ENCODE assay signal across 33 mouse cellular contexts in genomic region chr17:47750101-47750500, GRCm38 (mm10). TPM values are rescaled to one million over a fixed set of nuclear protein-coding genes. Genes with fewer than 3 reads are reported as not detected.
A peak's percentile ranks its signal among the peaks of the same experiment; 100 is the strongest.
DNase-seq lines count a peak whose midpoint lies in the region; ATAC-seq and TF ChIP-seq lines count a peak whose summit lies in the region.
"Had no signal": no experiment of that assay in that cellular context is flagged by ENCODE, and none has a peak within 500 bp of the region (broad histone marks: within the 10 kb centered on the region; RNA-seq: fewer than 3 reads in every experiment).

No protein-coding gene starts in this region.

- TF ChIP-seq CTCF in intestine, postnatal 0 days (IDR thresholded peaks at IDR 0.05; ENCODE audit: low read depth), result no peak

- H3K27me3 ChIP-seq in intestine, postnatal 0 days (replicated peaks; ENCODE audit: control insufficient read depth, insufficient read depth, low read length), result no peaks in the 10 kb centered on the region
- no peaks in the 10 kb centered on the region for H3K27me3 ChIP-seq in intestine, embryonic 16.5 days (replicated peaks; ENCODE audit: control insufficient read depth, insufficient read depth, low read length)
- H3K27me3 ChIP-seq in liver, embryonic 15.5 days, result no peaks in the 10 kb centered on the region
- H3K27me3 ChIP-seq: CH12.LX; embryonic facial prominence, embryonic 13.5 days; forebrain, embryonic 13.5 days; heart, embryonic 12.5 days; heart, embryonic 15.5 days; hindbrain, embryonic 13.5 days; Patski had no signal

- no peaks in the 10 kb centered on the region for H3K9me3 ChIP-seq in intestine, postnatal 0 days (ENCODE audit: control insufficient read depth)
- H3K9me3 ChIP-seq in intestine, embryonic 16.5 days (ENCODE audit: control insufficient read depth, low read length), result no peaks in the 10 kb centered on the region
- H3K9me3 ChIP-seq in liver, embryonic 15.5 days (replicated peaks), result no peaks in the 10 kb centered on the region
- H3K9me3 ChIP-seq: embryonic facial prominence, embryonic 13.5 days; forebrain, embryonic 10.5 days; heart, embryonic 15.5 days; hindbrain, embryonic 13.5 days had no signal

- no peak overlapping the region; the same call in 1 of the 2 replicates for H3K4me2 ChIP-seq in intestine, postnatal 0 days (replicated peaks; ENCODE audit: low read depth)
- H3K4me2 ChIP-seq in intestine, embryonic 16.5 days (ENCODE audit: low read depth, low read length), result no peak overlapping the region
- no peak overlapping the region for H3K4me2 ChIP-seq in liver, embryonic 15.5 days
- H3K4me2 ChIP-seq: embryonic facial prominence, embryonic 13.5 days; forebrain, embryonic 13.5 days; heart, embryonic 12.5 days; heart, embryonic 15.5 days; hindbrain, embryonic 13.5 days had no signal

- ATAC-seq in intestine, postnatal 0 days, result no peak
- ATAC-seq in intestine, embryonic 16.5 days, result no peak
- ATAC-seq in liver, embryonic 15.5 days (ENCODE audit: insufficient read depth), result no peak
- ATAC-seq: forebrain, embryonic 13.5 days; forebrain, embryonic 16.5 days; hindbrain, embryonic 16.5 days; Patski had no signal

- H3K9ac ChIP-seq in intestine, postnatal 0 days (ENCODE audit: low read depth, low read length), result no peak overlapping the region
- H3K9ac ChIP-seq in intestine, embryonic 16.5 days (ENCODE audit: low read depth, low read length), result no peak overlapping the region
- H3K9ac ChIP-seq in liver, embryonic 15.5 days, result no peak overlapping the region
- H3K9ac ChIP-seq: embryonic facial prominence, embryonic 13.5 days; forebrain, embryonic 13.5 days; heart, embryonic 15.5 days had no signal

- H3K4me3 ChIP-seq in intestine, postnatal 0 days (ENCODE audit: low read depth, low read length), result no peak overlapping the region
- no peak overlapping the region for H3K4me3 ChIP-seq in intestine, embryonic 16.5 days (ENCODE audit: low read length)
- H3K4me3 ChIP-seq in liver, embryonic 15.5 days (replicated peaks), result no peak overlapping the region
- H3K4me3 ChIP-seq: embryonic facial prominence, embryonic 10.5 days; embryonic facial prominence, embryonic 13.5 days; erythroblast, embryonic 14.5 days; forebrain, embryonic 10.5 days; forebrain, embryonic 13.5 days; heart, embryonic 12.5 days; heart, embryonic 15.5 days; hindbrain, embryonic 10.5 days; hindbrain, embryonic 13.5 days had no signal

- no peak for DNase-seq in liver
- DNase-seq in yolk sac, embryonic 10.5 days (ENCODE audit: low spot score), result peak; percentile 63
- DNase-seq in kidney, adult 18-20 months, result no peak
- DNase-seq: adrenal gland, adult 2 months; adrenal gland, postnatal 14 days; B cell, adult 2 months; cerebellum, adult 11 months; cerebellum, adult 2 months; cerebellum, adult 9-11 months; cerebellum, postnatal 25 days; embryo, embryonic 11 days; gastrocnemius, postnatal 25 days; heart, adult 18-20 months; heart, postnatal 10 days; heart, postnatal 36 days had no signal

- WGBS in intestine, postnatal 0 days, result 37% methylated on average over 6 of the region's 6 CpGs
- 58% methylated on average over 6 of the region's 6 CpGs for WGBS in intestine, embryonic 16.5 days
- WGBS in liver, embryonic 15.5 days (ENCODE audit: insufficient replicate concordance), result 67% methylated on average over 6 of the region's 6 CpGs

- no peaks in the 10 kb centered on the region for H3K36me3 ChIP-seq in intestine, postnatal 0 days (ENCODE audit: control insufficient read depth, insufficient read depth)
- 0 out of 2 replicates have a peak, but pooled peaks cover 3% of the 10 kb centered on the region for H3K36me3 ChIP-seq in intestine, embryonic 16.5 days (ENCODE audit: control insufficient read depth, insufficient read depth, low read length)
- H3K36me3 ChIP-seq in liver, embryonic 15.5 days (replicated peaks), result peaks cover 8% of the 10 kb centered on the region
- H3K36me3 ChIP-seq: embryonic facial prominence, embryonic 10.5 days; embryonic facial prominence, embryonic 13.5 days; forebrain, embryonic 10.5 days; hindbrain, embryonic 10.5 days; hindbrain, embryonic 13.5 days had no signal

- peaks cover 13% of the 10 kb centered on the region; the same call in 1 of the 2 replicates for H3K4me1 ChIP-seq in intestine, postnatal 0 days (replicated peaks; ENCODE audit: control insufficient read depth, insufficient read depth, low read length)
- peaks cover 29% of the 10 kb centered on the region for H3K4me1 ChIP-seq in intestine, embryonic 16.5 days (ENCODE audit: control insufficient read depth, insufficient read depth, low read length)
- H3K4me1 ChIP-seq in liver, embryonic 15.5 days (replicated peaks), result peaks cover 51% of the 10 kb centered on the region
- H3K4me1 ChIP-seq: forebrain, embryonic 13.5 days; hindbrain, embryonic 13.5 days had no signal

- peak overlapping the region; percentile 41 for H3K27ac ChIP-seq in intestine, postnatal 0 days (ENCODE audit: low read depth, low read length)
- H3K27ac ChIP-seq in intestine, embryonic 16.5 days (ENCODE audit: low read length), result no peak overlapping the region; the same call in 1 of the 2 replicates
- H3K27ac ChIP-seq in liver, embryonic 15.5 days (replicated peaks), result 0 out of 2 replicates have a peak overlapping the region, but pooled peaks have one; percentile 2
- H3K27ac ChIP-seq: embryonic facial prominence, embryonic 10.5 days; embryonic facial prominence, embryonic 13.5 days; forebrain, embryonic 10.5 days; forebrain, embryonic 13.5 days; hindbrain, embryonic 10.5 days; hindbrain, embryonic 13.5 days had no signal

RNA-seq across cellular contexts. Expression of gene Tfeb, which starts 13.3 kb away (rescaled TPM):
- polyA plus RNA-seq in intestine, postnatal 0 days (2015; fragmentation: Nextera tagmentation; extraction: Ambion mirVana), result 30.0 and 34.5 TPM in 2 replicates
- 30.7 and 37.8 TPM in 2 replicates for polyA plus RNA-seq in intestine, embryonic 16.5 days (2015; fragmentation: Nextera tagmentation; extraction: Ambion mirVana)
- 4.6 and 5.3 TPM in 2 replicates for polyA plus RNA-seq in liver, embryonic 15.5 days (2015; fragmentation: Nextera tagmentation; extraction: Ambion mirVana)

RNA-seq across cellular contexts. Expression of gene Pgc, which starts 23.5 kb away (rescaled TPM):
- polyA plus RNA-seq in intestine, postnatal 0 days (2015; fragmentation: Nextera tagmentation; extraction: Ambion mirVana), result 7.4 and 24.6 TPM in 2 replicates
- polyA plus RNA-seq in intestine, embryonic 16.5 days (2015; fragmentation: Nextera tagmentation; extraction: Ambion mirVana), result 0.28 and 0.68 TPM in 2 replicates
- polyA plus RNA-seq in liver, embryonic 15.5 days (2015; fragmentation: Nextera tagmentation; extraction: Ambion mirVana), result not detected in 2 replicates
- polyA plus RNA-seq: cortical plate, adult 2 months; embryonic facial prominence, embryonic 13.5 days; erythroblast, embryonic 14.5 days; forebrain, embryonic 10.5 days; forebrain, embryonic 13.5 days; forebrain, embryonic 16.5 days; G1E; heart, embryonic 12.5 days; hindbrain, embryonic 10.5 days; hindbrain, embryonic 13.5 days; hindbrain, embryonic 16.5 days; Patski had no signal

RNA-seq across cellular contexts. Expression of gene Prickle4, which starts 55.6 kb away (rescaled TPM):
- polyA plus RNA-seq in intestine, postnatal 0 days (2015; fragmentation: Nextera tagmentation; extraction: Ambion mirVana), result 0.33 and 0.64 TPM in 2 replicates
- polyA plus RNA-seq in intestine, embryonic 16.5 days (2015; fragmentation: Nextera tagmentation; extraction: Ambion mirVana), result 0.69 and 1.8 TPM in 2 replicates
- polyA plus RNA-seq in liver, embryonic 15.5 days (2015; fragmentation: Nextera tagmentation; extraction: Ambion mirVana), result not detected in 2 replicates
- polyA plus RNA-seq: embryonic facial prominence, embryonic 10.5 days; forebrain, embryonic 13.5 days had no signal

RNA-seq across cellular contexts. Expression of gene Gm21981, which starts 55.8 kb away (rescaled TPM):
- polyA plus RNA-seq in intestine, postnatal 0 days (2015; fragmentation: Nextera tagmentation; extraction: Ambion mirVana), result 0.12 TPM in 1 of 2 replicates, not detected in the other
- polyA plus RNA-seq in intestine, embryonic 16.5 days (2015; fragmentation: Nextera tagmentation; extraction: Ambion mirVana), result 0.16 and 0.26 TPM in 2 replicates
- 0.07 TPM in 1 of 2 replicates, not detected in the other for polyA plus RNA-seq in liver, embryonic 15.5 days (2015; fragmentation: Nextera tagmentation; extraction: Ambion mirVana)
- polyA plus RNA-seq: erythroblast, embryonic 14.5 days had no signal
